Mouse (Mus musculus) midbrain, embryonic 14.5 days (tissue): ENCODE results near the gene Fosl1. TPM values are rescaled to one million over a fixed set of nuclear protein-coding genes. Genes with fewer than 3 reads are reported as not detected.

Experiments used
- ATAC-seq: fragments of 200-750 bp; cut with Nextera tagmentation; 2 replicates; pipeline ENCODE4 v1.8.0; 2017; ENCODE audit warnings: moderate number of reproducible peaks, moderate library complexity; ENCODE audit not compliant: low FRiP score, low TSS enrichment
- DNase-seq: peaks from one replicate; pipeline ENCODE4 v3.0.0-alpha.2; 2015
- H3K27ac ChIP-seq: fragments of 300-500 bp; sonication (generic); replicated peaks from 2 replicates; pipeline ENCODE4 v1.5.1; 2014; ENCODE audit warnings: mild to moderate bottlenecking, low read depth, low read length, moderate library complexity
- H3K27me3 ChIP-seq: fragments of 300-500 bp; sonication (generic); 2 replicates; pipeline ENCODE4 v1.6.1; 2014; ENCODE audit warnings: low read length, control low read depth, mixed read lengths; ENCODE audit not compliant: control insufficient read depth, insufficient read depth
- H3K36me3 ChIP-seq: fragments of 300-500 bp; sonication (generic); 2 replicates; pipeline ENCODE4 v1.6.1; 2014; ENCODE audit warnings: low read length, control low read depth; ENCODE audit not compliant: control insufficient read depth, insufficient read depth
- H3K4me1 ChIP-seq: fragments of 300-500 bp; sonication (generic); 2 replicates; pipeline ENCODE4 v1.6.1; 2014; ENCODE audit warnings: mild to moderate bottlenecking, antibody characterized with exemption, low read length, control low read depth; ENCODE audit not compliant: control insufficient read depth, insufficient read depth
- H3K4me2 ChIP-seq: fragments of 300-500 bp; sonication (generic); 2 replicates; pipeline ENCODE4 v1.6.1; 2014; ENCODE audit warnings: mild to moderate bottlenecking, low read length, moderate library complexity
- H3K4me3 ChIP-seq: fragments of 300-500 bp; sonication (generic); replicated peaks from 2 replicates; pipeline ENCODE4 v1.5.1; 2014; ENCODE audit warnings: low read depth, low read length
- H3K9ac ChIP-seq: fragments of 300-500 bp; sonication (generic); replicated peaks from 2 replicates; pipeline ENCODE4 v1.6.1; 2014; ENCODE audit warnings: mild to moderate bottlenecking, low read length, moderate library complexity
- H3K9me3 ChIP-seq: fragments of 300-500 bp; sonication (generic); 2 replicates; pipeline ENCODE4 v1.6.1; 2016; ENCODE audit warnings: low read length, control low read depth, mixed read lengths; ENCODE audit not compliant: control insufficient read depth
- WGBS: fragments of 180-500 bp; shearing (Covaris S2); extraction: QIAGEN DNeasy Blood & Tissue Kit; methylation state at CpG from one replicate; pipeline ENCODE4 v1.1.7; 2014; 5-methylcytosine and 5-hydroxymethylcytosine counted together
- polyA plus RNA-seq: library from polyadenylated mRNA; unstranded; fragments of >200 nt; fragmentation: Nextera tagmentation; extraction: Ambion mirVana; gene quantifications from 2 replicates; pipeline ENCODE4 v1.2.1, GENCODE M21; 2014

Gene Fosl1
- polyA plus RNA-seq, 1 experiment from 2014 or later: not detected

DNA sequence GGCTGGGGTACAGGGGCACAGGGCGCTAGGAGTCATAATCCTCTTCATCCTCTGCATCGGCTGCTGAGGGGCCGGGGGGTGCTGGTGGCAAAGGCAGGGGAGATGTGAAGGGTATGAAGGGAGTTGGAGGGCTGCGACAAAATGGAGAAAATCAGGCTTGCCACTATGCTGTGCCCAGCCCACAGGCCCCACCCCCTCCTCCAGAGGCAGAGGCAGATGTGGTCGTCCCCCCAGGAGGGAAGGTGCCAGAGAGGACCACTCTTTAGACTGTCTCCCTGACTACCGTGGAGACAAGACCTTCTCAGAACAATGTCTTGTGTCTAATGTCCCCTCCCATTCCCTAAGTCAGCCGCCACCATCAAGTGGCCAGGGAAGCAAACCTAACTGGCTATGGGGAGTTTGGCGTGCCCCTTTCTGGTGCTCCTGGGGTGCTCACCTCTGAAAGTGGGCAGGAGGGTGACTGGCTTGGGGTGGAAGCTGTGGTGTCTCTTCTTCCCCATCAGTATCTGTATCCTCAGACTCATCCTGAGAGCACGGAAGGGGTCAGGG lies 24.4 kb upstream of the Fosl1 start:
- Histone ChIP-seq H3K4me2 (peak overlapping the region; percentile 88), H3K9me3 (no peaks in the 10 kb centered on the region), H3K9ac (no peak overlapping the region; the same call in 1 of the 2 replicates), H3K36me3 (peaks cover 59% of the 10 kb centered on the region), H3K27me3 (no peaks in the 10 kb centered on the region), H3K27ac (no peak overlapping the region), H3K4me1 (peaks cover 29% of the 10 kb centered on the region), H3K4me3 (peak overlapping the region; percentile 81)
- ATAC-seq (no peak), DNase-seq (no peak)
- 65% methylated on average over 9 of the region's 9 CpGs for WGBS

GRCm38 (mm10) chr19:5423561-5423960 lies 23.8 kb upstream of the Fosl1 start:
- Histone ChIP-seq H3K4me2 (peak overlapping the region; percentile 88), H3K27me3 (no peaks in the 10 kb centered on the region), H3K4me3 (peak overlapping the region; percentile 81), H3K27ac (no peak overlapping the region), H3K9me3 (no peaks in the 10 kb centered on the region), H3K4me1 (peaks cover 29% of the 10 kb centered on the region), H3K36me3 (peaks cover 58% of the 10 kb centered on the region), H3K9ac (peak overlapping the region; percentile 77)
- no peak for ATAC-seq
- 66% methylated on average over 12 of the region's 12 CpGs for WGBS
- no peak for DNase-seq

DNA sequence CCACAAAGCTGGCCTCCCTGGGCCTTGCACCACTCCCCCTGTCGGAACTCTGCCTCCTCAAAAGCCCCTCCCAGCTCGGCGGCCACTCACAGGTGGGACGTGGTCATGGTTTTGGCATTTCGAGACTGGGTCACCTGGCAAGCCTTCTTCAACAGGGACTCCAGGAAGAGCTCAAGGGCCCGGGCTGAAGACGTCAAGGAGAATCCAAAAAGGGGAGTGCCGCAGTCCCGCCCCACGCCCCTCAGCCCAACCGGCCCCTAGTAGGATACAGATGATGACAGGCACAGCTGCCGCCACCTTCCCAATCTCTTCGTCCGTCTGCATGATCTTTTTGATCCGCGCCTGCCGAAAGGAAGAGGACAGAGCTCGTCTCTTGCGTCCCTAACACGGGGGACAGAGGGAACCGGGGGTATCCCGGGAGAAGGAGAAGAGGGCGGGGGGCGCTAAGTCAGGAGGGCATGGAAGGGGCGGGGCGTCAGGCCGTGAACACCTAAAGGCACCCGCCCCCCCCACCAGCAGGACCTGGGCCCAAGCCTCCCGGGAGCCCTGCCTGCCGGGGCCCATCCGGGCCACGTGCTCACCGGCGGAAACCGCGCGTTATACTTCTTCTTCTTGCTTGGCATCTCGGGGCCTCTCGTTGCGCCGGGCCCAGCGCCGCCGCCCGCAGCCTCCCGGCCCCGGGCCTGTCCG lies 23.1 kb upstream of the Fosl1 start:
- H3K4me1 ChIP-seq: peaks cover 29% of the 10 kb centered on the region
- H3K27me3 ChIP-seq: no peaks in the 10 kb centered on the region
- peak overlapping the region; percentile 81 for H3K4me3 ChIP-seq
- peak; percentile 64 for ATAC-seq
- peak overlapping the region; percentile 77 for H3K9ac ChIP-seq
- peak; percentile 81 for DNase-seq
- peak overlapping the region; percentile 88 for H3K4me2 ChIP-seq
- WGBS: under 1% methylated on average over 47 of the region's 48 CpGs
- peak overlapping the region; percentile 86 for H3K27ac ChIP-seq
- H3K36me3 ChIP-seq: peaks cover 56% of the 10 kb centered on the region
- no peaks in the 10 kb centered on the region for H3K9me3 ChIP-seq

- under 1% methylated on average over 82 of the region's 87 CpGs for WGBS
- Histone ChIP-seq H3K27me3 (no peaks in the 10 kb centered on the region), H3K4me2 (peak within 1 kb of the TSS; percentile 88), H3K9me3 (no peaks in the 10 kb centered on the region), H3K4me3 (peak within 1 kb of the TSS; percentile 81), H3K27ac (peak within 1 kb of the TSS; percentile 90), H3K4me1 (peaks cover 29% of the 10 kb centered on the region), H3K36me3 (peaks cover 54% of the 10 kb centered on the region), H3K9ac (peak within 1 kb of the TSS; percentile 90)
- ATAC-seq: peak; percentile 91
- peak; percentile 99 for DNase-seq
These were observed 22.3 kb upstream of the Fosl1 start, which contains the start of the genes Drap1 and AI837181 for GRCm38 (mm10) chr19:5424782-5425741. Gene Drap1 (minus strand): TSS chr19:5424979. Gene AI837181 (plus strand): TSS chr19:5425144.

DNA sequence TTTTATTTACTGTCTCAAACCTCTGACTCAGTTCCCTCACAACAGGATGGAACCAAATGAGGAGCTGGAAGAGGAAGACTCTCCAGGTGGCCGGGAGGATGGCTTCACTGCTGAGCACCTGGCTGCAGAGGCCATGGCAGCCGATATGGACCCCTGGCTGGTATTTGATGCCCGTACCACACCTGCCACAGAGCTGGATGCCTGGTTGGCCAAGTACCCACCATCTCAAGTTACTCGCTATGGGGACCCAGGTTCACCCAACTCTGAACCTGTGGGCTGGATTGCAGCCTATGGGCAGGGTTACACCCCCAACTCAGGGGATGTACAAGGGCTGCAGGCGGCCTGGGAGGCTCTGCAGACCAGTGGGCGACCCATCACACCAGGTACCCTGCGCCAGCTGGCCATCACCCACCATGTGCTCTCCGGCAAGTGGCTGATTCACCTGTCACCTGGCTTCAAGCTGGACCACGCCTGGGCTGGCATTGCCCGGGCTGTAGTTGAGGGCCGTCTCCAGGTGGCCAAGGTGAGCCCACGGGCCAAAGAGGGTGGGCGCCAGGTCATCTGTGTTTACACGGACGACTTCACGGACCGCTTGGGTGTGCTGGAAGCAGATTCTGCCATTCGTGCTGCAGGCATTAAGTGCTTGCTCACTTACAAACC lies 21.3 kb upstream of the Fosl1 start:
- DNase-seq (no peak), ATAC-seq (no peak)
- no peaks in the 10 kb centered on the region for H3K9me3 ChIP-seq
- peak overlapping the region; percentile 84 for H3K4me2 ChIP-seq
- no peaks in the 10 kb centered on the region for H3K27me3 ChIP-seq
- peak overlapping the region; percentile 81 for H3K4me3 ChIP-seq
- H3K4me1 ChIP-seq: peaks cover 29% of the 10 kb centered on the region
- peaks cover 44% of the 10 kb centered on the region for H3K36me3 ChIP-seq
- H3K27ac ChIP-seq: peak overlapping the region; percentile 90; the same call in 1 of the 2 replicates
- peak overlapping the region; percentile 90 for H3K9ac ChIP-seq
- WGBS: 92% methylated on average over 18 of the region's 18 CpGs

DNA sequence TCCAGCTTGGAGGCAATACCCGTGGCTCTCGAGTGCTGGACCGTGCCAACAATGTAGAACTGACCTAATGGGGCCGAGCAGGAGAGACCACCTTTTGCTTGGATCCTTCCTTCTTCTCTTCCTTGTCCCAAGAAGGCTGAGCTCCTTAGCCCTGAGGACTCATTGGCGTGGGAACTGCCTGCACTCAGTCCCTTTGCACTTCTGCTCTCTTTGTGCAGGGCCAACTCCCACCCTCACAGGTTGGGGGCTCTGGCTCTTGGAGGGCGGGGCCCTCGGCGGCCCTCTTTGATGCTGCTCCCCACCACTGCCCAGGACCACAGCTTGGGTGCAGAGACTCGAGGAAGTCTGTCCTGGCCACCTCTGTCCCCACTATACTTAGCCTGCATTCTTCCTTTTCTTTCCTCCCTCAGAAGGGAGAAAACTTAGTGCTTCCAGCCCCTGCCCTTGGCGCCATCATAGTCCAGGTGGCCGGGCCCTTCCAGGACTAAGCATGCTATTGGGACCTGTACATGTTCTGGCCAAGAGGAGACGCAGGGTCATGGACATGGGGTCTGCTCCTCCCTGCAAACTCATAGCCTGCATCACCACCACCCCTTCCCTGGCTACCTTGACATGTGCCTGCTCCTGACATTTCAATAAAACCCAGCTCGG lies 20.6 kb upstream of the Fosl1 start:
- ATAC-seq (no peak), DNase-seq (no peak)
- no peaks in the 10 kb centered on the region for H3K9me3 ChIP-seq
- H3K4me3 ChIP-seq: 0 out of 2 replicates have a peak overlapping the region, but pooled peaks have one; percentile 81
- no peaks in the 10 kb centered on the region for H3K27me3 ChIP-seq
- no peak overlapping the region for H3K9ac ChIP-seq
- H3K4me2 ChIP-seq: peak overlapping the region; percentile 84; the same call in 1 of the 2 replicates
- no peak overlapping the region for H3K27ac ChIP-seq
- 93% methylated on average over 13 of the region's 13 CpGs for WGBS
- H3K36me3 ChIP-seq: peaks cover 38% of the 10 kb centered on the region
- H3K4me1 ChIP-seq: peaks cover 29% of the 10 kb centered on the region

GRCm38 (mm10) chr19:5428083-5428482 lies 19.3 kb upstream of the Fosl1 start:
- peak; percentile 60 for DNase-seq
- no peak for ATAC-seq
- Histone ChIP-seq H3K4me3 (no peak overlapping the region), H3K36me3 (peaks cover 24% of the 10 kb centered on the region), H3K9ac (no peak overlapping the region), H3K4me2 (no peak overlapping the region), H3K27ac (no peak overlapping the region), H3K9me3 (no peaks in the 10 kb centered on the region), H3K27me3 (no peaks in the 10 kb centered on the region), H3K4me1 (peaks cover 26% of the 10 kb centered on the region)
- WGBS: 88% methylated on average over 2 of the region's 2 CpGs
